Mouse (Mus musculus) limb, embryonic 14.5 days (tissue): ENCODE results near the gene Msh6. TPM values are rescaled to one million over a fixed set of nuclear protein-coding genes. Genes with fewer than 3 reads are reported as not detected.

Experiments
- ATAC-seq: fragments of 200-750 bp; cut with Nextera tagmentation; 2 replicates; pipeline ENCODE4 v1.8.0; 2017; ENCODE audit warnings: low read depth, moderate number of reproducible peaks, moderate TSS enrichment; ENCODE audit not compliant: low FRiP score
- DNase-seq: peaks from one replicate; pipeline ENCODE4 v3.0.0-alpha.2; 2015; ENCODE audit warnings: low spot score
- H3K27ac ChIP-seq: fragments of 300-500 bp; sonication (generic); replicated peaks from 2 replicates; pipeline ENCODE4 v1.5.1; 2014; ENCODE audit warnings: low read depth, mild to moderate bottlenecking, low read length, moderate library complexity, mixed read lengths
- H3K27me3 ChIP-seq: fragments of 300-500 bp; sonication (generic); 2 replicates; pipeline ENCODE4 v1.6.1; 2014; ENCODE audit warnings: low read length, mixed read lengths; ENCODE audit not compliant: control insufficient read depth, insufficient read depth
- H3K36me3 ChIP-seq: fragments of 300-500 bp; sonication (generic); 2 replicates; pipeline ENCODE4 v1.6.1; 2014; ENCODE audit warnings: mild to moderate bottlenecking, low read length, moderate library complexity, mixed read lengths; ENCODE audit not compliant: control insufficient read depth, insufficient read depth
- H3K4me1 ChIP-seq: fragments of 300-500 bp; sonication (generic); 2 replicates; pipeline ENCODE4 v1.6.1; 2014; ENCODE audit warnings: antibody characterized with exemption, low read length, mixed read lengths; ENCODE audit not compliant: control insufficient read depth, insufficient read depth
- H3K4me2 ChIP-seq: fragments of 300-500 bp; sonication (generic); replicated peaks from 2 replicates; pipeline ENCODE4 v1.6.1; 2014; ENCODE audit warnings: low read depth, mild to moderate bottlenecking, low read length, moderate library complexity; ENCODE audit not compliant: severe bottlenecking
- H3K4me3 ChIP-seq: fragments of 300-500 bp; sonication (generic); replicated peaks from 2 replicates; pipeline ENCODE4 v1.5.1; 2014; ENCODE audit warnings: low read length
- H3K9ac ChIP-seq: fragments of 300-500 bp; sonication (generic); 2 replicates; pipeline ENCODE4 v1.6.1; 2014; ENCODE audit warnings: mild to moderate bottlenecking, low read depth, low read length, moderate library complexity; ENCODE audit not compliant: severe bottlenecking
- H3K9me3 ChIP-seq: fragments of 300-500 bp; sonication (generic); 2 replicates; pipeline ENCODE4 v1.6.1; 2016; ENCODE audit warnings: low read length; ENCODE audit not compliant: control insufficient read depth
- POLR2A ChIP-seq: fragments of 200-500 bp; IDR thresholded peaks from 2 replicates; pipeline ENCODE4 v1.8.0; 2012; ENCODE audit warnings: inconsistent platforms, mild to moderate bottlenecking, moderate library complexity, borderline replicate concordance; ENCODE audit not compliant: insufficient read depth, insufficient read length; ENCODE audit errors: extremely low read depth
- WGBS: fragments of 180-500 bp; shearing (Covaris S2); extraction: QIAGEN DNeasy Blood & Tissue Kit; methylation state at CpG from one replicate; pipeline ENCODE4 v1.1.7; 2014; 5-methylcytosine and 5-hydroxymethylcytosine counted together
- polyA plus RNA-seq, 2 experiments: library from polyadenylated mRNA; depleted of rRNA in 1 of 2; stranded (reverse) in 1 of 2; unstranded in 1 of 2; fragments of >200 nt; fragmentation: Nextera tagmentation in 1 of 2; extraction: Ambion mirVana in 1 of 2; gene quantifications; 2 replicates each; pipeline versions ENCODE4 v1.2.1 to v1.2.3; 2012 to 2014

Gene Msh6
- polyA plus RNA-seq, 2 experiments, result 24.5 to 45.4 TPM

- ATAC-seq, result no peak
- Histone ChIP-seq H3K4me2 (no peak overlapping the region), H3K9me3 (no peaks in the 10 kb centered on the region), H3K4me1 (no peaks in the 10 kb centered on the region), H3K9ac (no peak overlapping the region), H3K27ac (no peak overlapping the region), H3K4me3 (no peak overlapping the region), H3K27me3 (no peaks in the 10 kb centered on the region), H3K36me3 (peaks cover 67% of the 10 kb centered on the region)
- no peak for DNase-seq
- TF ChIP-seq POLR2A, result no peak
- 86% methylated on average over 3 of the region's 3 CpGs for WGBS
Observed at GRCm38 (mm10) chr17:87982112-87982511, 7.2 kb downstream of the Msh6 start.

- H3K4me3 ChIP-seq, result no peak overlapping the region
- DNase-seq (no peak), ATAC-seq (no peak)
- 53% methylated on average over 4 of the region's 4 CpGs for WGBS
- peaks cover 75% of the 10 kb centered on the region for H3K36me3 ChIP-seq
- no peaks in the 10 kb centered on the region for H3K27me3 ChIP-seq
- no peaks in the 10 kb centered on the region for H3K4me1 ChIP-seq
- TF ChIP-seq POLR2A, result no peak
- no peak overlapping the region for H3K4me2 ChIP-seq
- no peaks in the 10 kb centered on the region for H3K9me3 ChIP-seq
- no peak overlapping the region for H3K27ac ChIP-seq
- no peak overlapping the region for H3K9ac ChIP-seq
Observed at GRCm38 (mm10) chr17:87983313-87983712, 8.5 kb downstream of the Msh6 start.

GRCm38 (mm10) chr17:87984440-87985214 lies 9.8 kb downstream of the Msh6 start:
- no peak overlapping the region for H3K4me2 ChIP-seq
- ATAC-seq (no peak), DNase-seq (no peak)
- WGBS, result 93% methylated on average over 20 of the region's 20 CpGs
- H3K27me3 ChIP-seq, result no peaks in the 10 kb centered on the region
- no peak overlapping the region for H3K4me3 ChIP-seq
- H3K36me3 ChIP-seq, result peaks cover 88% of the 10 kb centered on the region
- no peak for TF ChIP-seq POLR2A
- H3K27ac ChIP-seq, result no peak overlapping the region
- no peaks in the 10 kb centered on the region for H3K9me3 ChIP-seq
- no peaks in the 10 kb centered on the region for H3K4me1 ChIP-seq
- H3K9ac ChIP-seq, result no peak overlapping the region

- H3K9me3 ChIP-seq, result no peaks in the 10 kb centered on the region
- no peaks in the 10 kb centered on the region for H3K27me3 ChIP-seq
- H3K27ac ChIP-seq, result no peak overlapping the region
- no peak overlapping the region for H3K4me3 ChIP-seq
- ATAC-seq, result no peak
- WGBS, result 85% methylated on average over 8 of the region's 8 CpGs
- DNase-seq, result no peak
- peaks cover 92% of the 10 kb centered on the region for H3K36me3 ChIP-seq
- no peaks in the 10 kb centered on the region for H3K4me1 ChIP-seq
- H3K4me2 ChIP-seq, result no peak overlapping the region
- no peak for TF ChIP-seq POLR2A
- no peak overlapping the region for H3K9ac ChIP-seq
Observed at GRCm38 (mm10) chr17:87985916-87986315, 11.1 kb downstream of the Msh6 start.

- Histone ChIP-seq H3K9ac (no peak overlapping the region), H3K4me1 (no peaks in the 10 kb centered on the region), H3K4me3 (no peak overlapping the region), H3K9me3 (no peaks in the 10 kb centered on the region), H3K27me3 (no peaks in the 10 kb centered on the region), H3K36me3 (peaks cover 98% of the 10 kb centered on the region), H3K4me2 (no peak overlapping the region), H3K27ac (no peak overlapping the region)
- DNase-seq, result no peak
- no peak for TF ChIP-seq POLR2A
- no peak for ATAC-seq
- 79% methylated on average over 6 of the region's 6 CpGs for WGBS
Observed at GRCm38 (mm10) chr17:87987507-87987906, 12.6 kb downstream of the Msh6 start.
